Mouse (Mus musculus): ENCODE results near the gene Abcb5. TPM values are rescaled to one million over a fixed set of nuclear protein-coding genes. Genes with fewer than 3 reads are reported as not detected.

Abcb5 gene
- total and polyA plus RNA-seq, 3 experiments, result not detected

GRCm38 (mm10) chr12:118840861-118841260 is 125.4 kb downstream of the Abcb5 start:
- Histone ChIP-seq H3K79me2 (replicated peaks; ENCODE audit: control insufficient read depth, extremely low read depth, insufficient read depth, poor library complexity, severe bottlenecking) (no peaks in the 10 kb centered on the region), H3K4me3 (replicated peaks in 1 of 3; ENCODE audit: low read depth in 2 of 3, low read length in 2 of 3, poor library complexity in 1 of 3) (no peak overlapping the region), H3K27me3 (replicated peaks) (no peaks in the 10 kb centered on the region), H3K4me1 (ENCODE audit: control insufficient read depth in 1 of 2, insufficient read depth in 2 of 2) (no peaks in the 10 kb centered on the region), H3K36me3 (replicated peaks in 1 of 2; ENCODE audit: control insufficient read depth in 1 of 2, insufficient read depth in 1 of 2, low read length in 1 of 2) (no peaks in the 10 kb centered on the region), H3K4me2 (ENCODE audit: insufficient read depth, low read depth, poor library complexity, severe bottlenecking) (no peak overlapping the region), H3K27ac (ENCODE audit: insufficient read depth, low read depth) (no peak overlapping the region), H3K9me3 (replicated peaks; ENCODE audit: low read length) (no peaks in the 10 kb centered on the region), H3K9ac (ENCODE audit: insufficient read depth, low read depth) (no peak overlapping the region)
- dilution Hi-C loops (cut with MboI; ENCODE audit: extremely low pct_ligation_motif_present, extremely low pct_unique_long_range_greater_than_20kb, low sequenced_read_pairs) (no loop called here), in situ Hi-C loops (cut with MboI; ENCODE audit: low pct_ligation_motif_present, low pct_unique_long_range_greater_than_20kb, low sequenced_read_pairs) (no loop called here)
- TF ChIP-seq MAFK (IDR thresholded peaks at IDR 0.05; ENCODE audit: insufficient replicate concordance, low read length), result no peak
- TF ChIP-seq PAX5 (IDR thresholded peaks at IDR 0.05; ENCODE audit: low read length), result no peak
- no peak for TF ChIP-seq ZNF384 (IDR thresholded peaks at IDR 0.05; ENCODE audit: low read depth, low read length)
- no peak for TF ChIP-seq ZKSCAN1 (IDR thresholded peaks at IDR 0.05; ENCODE audit: borderline replicate concordance, low read depth, low read length)
- no peak for TF ChIP-seq MYC (IDR thresholded peaks at IDR 0.05; ENCODE audit: low read depth, low read length)
- TF ChIP-seq EP300 (IDR thresholded peaks at IDR 0.05; ENCODE audit: low read length), result no peak
- TF ChIP-seq POLR2AphosphoS2 (IDR thresholded peaks at IDR 0.05; ENCODE audit: low read depth, low read length), result no peak
- TF ChIP-seq ETS1 (conservative IDR thresholded peaks at IDR 0.05; ENCODE audit: low read depth, low read length), result no peak
- no peak for TF ChIP-seq GABPA (IDR thresholded peaks at IDR 0.05; ENCODE audit: insufficient replicate concordance, low read depth, low read length)
- no peak for TF ChIP-seq POLR2A (IDR thresholded peaks at IDR 0.05; ENCODE audit: low read depth, low read length)
- TF ChIP-seq JUN (IDR thresholded peaks at IDR 0.05; ENCODE audit: insufficient read depth, low read depth, low read length), result no peak
- DNase-seq (ENCODE audit: extremely low read depth), result no peak

DNA sequence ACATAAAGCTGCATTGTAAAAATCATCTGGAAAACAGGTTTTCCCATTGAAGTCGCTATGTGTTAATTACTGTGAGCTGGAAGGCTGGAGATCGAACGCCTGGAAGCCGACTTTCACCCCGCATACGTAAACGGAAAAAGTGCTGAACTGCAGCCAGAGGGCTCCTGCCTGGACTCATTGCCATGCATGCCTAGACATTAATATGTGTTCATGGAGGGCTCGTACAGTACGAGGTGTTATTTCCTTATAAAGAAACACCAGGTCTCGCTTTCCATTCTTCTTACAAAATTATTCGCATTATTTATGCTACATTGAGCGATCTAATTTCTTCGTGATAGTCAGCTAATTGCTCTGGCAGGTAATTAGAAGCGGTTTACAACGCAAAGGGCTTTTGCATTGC is 125.9 kb downstream of the Abcb5 start:
- no peaks in the 10 kb centered on the region for H3K27me3 ChIP-seq (replicated peaks)
- in situ Hi-C loops (cut with MboI; ENCODE audit: low pct_ligation_motif_present, low pct_unique_long_range_greater_than_20kb, low sequenced_read_pairs) (no loop called here), dilution Hi-C loops (cut with MboI; ENCODE audit: extremely low pct_ligation_motif_present, extremely low pct_unique_long_range_greater_than_20kb, low sequenced_read_pairs) (no loop called here)

GRCm38 (mm10) chr12:118839398-118839797 is 126.8 kb downstream of the Abcb5 start:
- in situ Hi-C loops (cut with MboI; ENCODE audit: low pct_ligation_motif_present, low pct_unique_long_range_greater_than_20kb, low sequenced_read_pairs), result no loop called here
- dilution Hi-C loops (cut with MboI; ENCODE audit: extremely low pct_ligation_motif_present, extremely low pct_unique_long_range_greater_than_20kb, low sequenced_read_pairs), result no loop called here
- H3K9me3 ChIP-seq (replicated peaks; ENCODE audit: low read length), result no peaks in the 10 kb centered on the region
- no peaks in the 10 kb centered on the region for H3K36me3 ChIP-seq (replicated peaks in 1 of 2; ENCODE audit: control insufficient read depth in 1 of 2, insufficient read depth in 1 of 2, low read length in 1 of 2)
- H3K27me3 ChIP-seq (replicated peaks), result no peaks in the 10 kb centered on the region
- DNase-seq (ENCODE audit: extremely low read depth), result no peak
- TF ChIP-seq UBTF (IDR thresholded peaks at IDR 0.05; ENCODE audit: low read depth, low read length) (no peak), ZNF384 (IDR thresholded peaks at IDR 0.05; ENCODE audit: low read depth, low read length) (no peak), POLR2AphosphoS2 (IDR thresholded peaks at IDR 0.05; ENCODE audit: low read depth, low read length) (no peak)
- no peak overlapping the region for H3K27ac ChIP-seq (ENCODE audit: insufficient read depth, low read depth)
- no peak overlapping the region for H3K4me2 ChIP-seq (ENCODE audit: insufficient read depth, low read depth, poor library complexity, severe bottlenecking)
- H3K4me3 ChIP-seq (replicated peaks in 1 of 3; ENCODE audit: low read depth in 2 of 3, low read length in 2 of 3, poor library complexity in 1 of 3), result no peak overlapping the region
- H3K4me1 ChIP-seq (ENCODE audit: control insufficient read depth in 1 of 2, insufficient read depth in 2 of 2), result no peaks in the 10 kb centered on the region
- no peak overlapping the region for H3K9ac ChIP-seq (ENCODE audit: insufficient read depth, low read depth)
- no peaks in the 10 kb centered on the region for H3K79me2 ChIP-seq (replicated peaks; ENCODE audit: control insufficient read depth, extremely low read depth, insufficient read depth, poor library complexity, severe bottlenecking)

More for the DNA sequence above, 125.9 kb downstream of the Abcb5 start:
- H3K36me3 ChIP-seq (replicated peaks in 1 of 2; ENCODE audit: control insufficient read depth in 1 of 2, insufficient read depth in 1 of 2, low read length in 1 of 2), result no peaks in the 10 kb centered on the region
- no peak overlapping the region for H3K9ac ChIP-seq (ENCODE audit: insufficient read depth, low read depth)
- no peak overlapping the region for H3K4me2 ChIP-seq (ENCODE audit: insufficient read depth, low read depth, poor library complexity, severe bottlenecking)
- no peaks in the 10 kb centered on the region for H3K79me2 ChIP-seq (replicated peaks; ENCODE audit: control insufficient read depth, extremely low read depth, insufficient read depth, poor library complexity, severe bottlenecking)
- H3K9me3 ChIP-seq (replicated peaks; ENCODE audit: low read length), result no peaks in the 10 kb centered on the region
- no peak for DNase-seq (ENCODE audit: extremely low read depth)
- TF ChIP-seq MAZ (IDR thresholded peaks at IDR 0.05; ENCODE audit: low read depth, low read length) (no peak), CHD1 (IDR thresholded peaks at IDR 0.05; ENCODE audit: low read depth, low read length) (no peak), USF1 (IDR thresholded peaks at IDR 0.05; ENCODE audit: low read depth, low read length) (no peak), ELF1 (IDR thresholded peaks at IDR 0.05; ENCODE audit: low read depth, low read length) (no peak), MXI1 (IDR thresholded peaks at IDR 0.05; ENCODE audit: low read depth, low read length) (no peak), ZKSCAN1 (IDR thresholded peaks at IDR 0.05; ENCODE audit: borderline replicate concordance, low read depth, low read length) (no peak), SMC3 (IDR thresholded peaks at IDR 0.05; ENCODE audit: low read depth, low read length) (no peak), RCOR1 (conservative IDR thresholded peaks at IDR 0.05; ENCODE audit: low read depth, low read length) (no peak), MYC (IDR thresholded peaks at IDR 0.05; ENCODE audit: low read depth, low read length) (no peak), IRF4 (IDR thresholded peaks at IDR 0.05; ENCODE audit: low read depth, low read length) (no peak)
- H3K4me3 ChIP-seq (replicated peaks in 1 of 3; ENCODE audit: low read depth in 2 of 3, low read length in 2 of 3, poor library complexity in 1 of 3), result no peak overlapping the region
- H3K27ac ChIP-seq (ENCODE audit: insufficient read depth, low read depth), result no peak overlapping the region
- no peaks in the 10 kb centered on the region for H3K4me1 ChIP-seq (ENCODE audit: control insufficient read depth in 1 of 2, insufficient read depth in 2 of 2)
